Mouse (Mus musculus) liver, adult 2 months (tissue): ENCODE measurements around the gene Mcu. TPM values are rescaled to one million over a fixed set of nuclear protein-coding genes. Genes with fewer than 3 reads are reported as not detected.
A peak's percentile ranks its signal among the peaks of the same experiment; 100 is the strongest.

Experiments
- DNase-seq: peaks from one replicate; pipeline ENCODE4 v3.0.0-alpha.2; 2011; ENCODE audit warnings: low read depth, low spot score; ENCODE audit errors: extremely low read depth
- H3K27ac ChIP-seq: fragments of 200-500 bp; replicated peaks from 2 replicates; pipeline ENCODE4 v1.5.1; 2012; ENCODE audit warnings: low read depth, mild to moderate bottlenecking, control low read depth, inconsistent platforms, low read length; ENCODE audit not compliant: insufficient read depth
- H3K27me3 ChIP-seq: fragments of 200-500 bp; 2 replicates; pipeline ENCODE4 v1.6.1; 2012; ENCODE audit warnings: mild to moderate bottlenecking, moderate library complexity, low read length, inconsistent platforms; ENCODE audit not compliant: control insufficient read depth, insufficient read depth
- H3K36me3 ChIP-seq: fragments of 200-500 bp; 2 replicates; pipeline ENCODE4 v1.6.1; 2012; ENCODE audit warnings: low read length, inconsistent platforms; ENCODE audit not compliant: control insufficient read depth, insufficient read depth
- H3K4me1 ChIP-seq: fragments of 200-500 bp; 2 replicates; pipeline ENCODE4 v1.6.1; 2011; ENCODE audit warnings: low read length; ENCODE audit not compliant: control insufficient read depth, insufficient read depth
- H3K4me3 ChIP-seq: fragments of 200-500 bp; 2 replicates; pipeline ENCODE4 v1.5.1; 2011; ENCODE audit warnings: low read depth, mild to moderate bottlenecking, control low read depth, low read length, moderate library complexity; ENCODE audit not compliant: insufficient read depth
- H3K79me2 ChIP-seq: fragments of 200-500 bp; 2 replicates; pipeline ENCODE4 v1.6.1; 2012; ENCODE audit warnings: inconsistent platforms, mild to moderate bottlenecking, low read length, moderate library complexity; ENCODE audit not compliant: control insufficient read depth, insufficient read depth
- H3K9ac ChIP-seq: fragments of 200-500 bp; 2 replicates; pipeline ENCODE4 v1.6.1; 2012; ENCODE audit warnings: low read depth, mild to moderate bottlenecking, control low read depth, inconsistent platforms, low read length
- CTCF ChIP-seq: fragments of 200-500 bp; IDR thresholded peaks from 2 replicates; pipeline ENCODE4 v1.5.1; 2011; ENCODE audit warnings: low read depth, low read length, control low read depth
- POLR2A ChIP-seq: fragments of 200-500 bp; IDR thresholded peaks from 2 replicates; pipeline ENCODE4 v1.6.1; 2011; ENCODE audit warnings: low read length, control low read depth; ENCODE audit not compliant: insufficient read depth; ENCODE audit errors: extremely low read depth
- WGBS: fragments of 180-500 bp; shearing (Covaris S2); methylation state at CpG from one replicate; pipeline ENCODE4 v1.1.7; 2018; 5-methylcytosine and 5-hydroxymethylcytosine counted together
- polyA plus RNA-seq: library from polyadenylated mRNA; depleted of rRNA; stranded (reverse); fragments of >200 nt; gene quantifications from 2 replicates; pipeline ENCODE4 v1.2.3, GENCODE M21; 2012
- total RNA-seq: library from RNA; depleted of rRNA; stranded (reverse); fragments of >200 nt; gene quantifications from 2 replicates; pipeline ENCODE4 v1.2.3, GENCODE M21; 2014

Gene Mcu
- total and polyA plus RNA-seq, 2 experiments = 11.5 to 12.9 TPM

DNA sequence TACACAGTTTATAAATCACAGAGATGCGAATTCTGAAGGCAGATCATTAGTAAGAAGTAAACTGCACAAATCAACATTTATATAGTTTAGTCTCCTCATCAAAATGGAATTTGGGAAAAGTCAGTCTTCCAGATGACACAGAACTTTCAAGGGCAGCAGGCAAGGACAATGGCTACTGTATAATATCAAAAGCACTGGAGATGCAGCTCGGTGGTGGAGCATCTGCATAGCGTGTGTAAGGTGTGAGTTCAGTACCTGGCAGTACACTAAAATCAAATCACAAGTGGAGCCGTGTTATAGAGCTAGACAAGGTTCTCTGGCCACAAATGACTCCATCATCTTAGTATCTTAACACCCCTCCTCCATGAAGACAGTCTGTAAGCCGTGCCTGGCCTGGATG is 58.3 kb downstream of the Mcu start:
- Histone ChIP-seq H3K27ac (no peak overlapping the region), H3K36me3 (no peaks in the 10 kb centered on the region), H3K79me2 (peaks cover 11% of the 10 kb centered on the region), H3K4me1 (no peaks in the 10 kb centered on the region; the same call in 1 of the 2 replicates), H3K27me3 (no peaks in the 10 kb centered on the region), H3K9ac (no peak overlapping the region), H3K4me3 (no peak overlapping the region)
- WGBS = 93% methylated on average over 5 of the region's 5 CpGs
- DNase-seq = no peak
- TF ChIP-seq POLR2A (no peak), CTCF (no peak)

DNA sequence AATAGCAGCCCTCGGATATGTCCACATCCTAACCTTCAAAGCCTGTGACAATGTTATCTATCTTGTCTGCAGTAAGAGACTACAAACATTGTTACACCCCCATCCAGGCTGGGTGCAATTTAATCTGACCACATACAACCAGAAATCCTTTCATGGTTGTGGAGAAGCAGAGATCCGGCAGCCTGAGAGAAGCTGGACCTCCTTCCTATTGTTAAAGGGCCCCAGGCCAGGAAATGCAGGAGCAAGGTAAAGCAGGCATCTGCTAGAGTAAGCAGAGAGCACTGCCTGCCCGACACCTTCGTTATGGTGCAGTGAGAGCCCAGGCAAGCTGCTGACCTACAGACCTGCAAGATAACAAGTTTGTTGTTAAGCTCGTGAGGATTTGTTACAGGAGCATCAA is 60.0 kb downstream of the Mcu start:
- Histone ChIP-seq H3K36me3 (no peaks in the 10 kb centered on the region), H3K27me3 (no peaks in the 10 kb centered on the region), H3K27ac (no peak overlapping the region), H3K4me3 (no peak overlapping the region), H3K9ac (no peak overlapping the region), H3K79me2 (peaks cover 11% of the 10 kb centered on the region), H3K4me1 (no peaks in the 10 kb centered on the region; the same call in 1 of the 2 replicates)
- TF ChIP-seq POLR2A (no peak), CTCF (no peak)
- DNase-seq = no peak
- WGBS = 51% methylated on average over 5 of the region's 5 CpGs

DNA sequence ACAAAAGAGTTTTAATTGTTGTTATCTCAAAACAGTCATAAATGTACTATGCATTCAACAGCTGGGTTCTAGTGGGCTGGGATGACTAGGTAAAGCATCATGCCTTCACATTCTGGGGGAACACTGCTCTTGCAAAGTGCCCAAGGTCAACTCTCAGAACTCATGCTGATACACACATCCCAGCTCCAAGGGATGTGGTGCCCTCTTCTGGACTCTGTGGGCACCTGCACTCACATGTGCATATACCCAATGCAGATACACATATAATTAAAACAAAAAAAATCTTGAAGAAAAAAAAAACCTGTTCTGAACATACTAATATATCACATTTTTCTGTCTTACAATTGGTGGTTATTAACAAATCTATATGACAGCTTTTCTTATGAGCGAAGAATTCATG is 62.2 kb downstream of the Mcu start:
- Histone ChIP-seq H3K4me3 (no peak overlapping the region), H3K27ac (no peak overlapping the region), H3K4me1 (no peaks in the 10 kb centered on the region; the same call in 1 of the 2 replicates), H3K27me3 (no peaks in the 10 kb centered on the region), H3K36me3 (no peaks in the 10 kb centered on the region), H3K9ac (no peak overlapping the region), H3K79me2 (peaks cover 11% of the 10 kb centered on the region)
- TF ChIP-seq POLR2A (no peak), CTCF (no peak; the same call in 1 of the 2 replicates)
- no peak for DNase-seq
- 98% methylated on average over 1 of the region's 1 CpGs for WGBS

- H3K27ac ChIP-seq = no peak overlapping the region
- peaks cover 14% of the 10 kb centered on the region for H3K79me2 ChIP-seq
- no peaks in the 10 kb centered on the region for H3K27me3 ChIP-seq
- peaks cover 3% of the 10 kb centered on the region; the same call in 1 of the 2 replicates for H3K4me1 ChIP-seq
- no peak overlapping the region for H3K4me3 ChIP-seq
- no peak overlapping the region for H3K9ac ChIP-seq
- TF ChIP-seq CTCF = no peak
- TF ChIP-seq POLR2A = no peak
- no peak for DNase-seq
- H3K36me3 ChIP-seq = no peaks in the 10 kb centered on the region
- WGBS = 75% methylated on average over 1 of the region's 1 CpGs
Measured at GRCm38 (mm10) chr10:59552456-59552855, 64.0 kb downstream of the Mcu start.

DNA sequence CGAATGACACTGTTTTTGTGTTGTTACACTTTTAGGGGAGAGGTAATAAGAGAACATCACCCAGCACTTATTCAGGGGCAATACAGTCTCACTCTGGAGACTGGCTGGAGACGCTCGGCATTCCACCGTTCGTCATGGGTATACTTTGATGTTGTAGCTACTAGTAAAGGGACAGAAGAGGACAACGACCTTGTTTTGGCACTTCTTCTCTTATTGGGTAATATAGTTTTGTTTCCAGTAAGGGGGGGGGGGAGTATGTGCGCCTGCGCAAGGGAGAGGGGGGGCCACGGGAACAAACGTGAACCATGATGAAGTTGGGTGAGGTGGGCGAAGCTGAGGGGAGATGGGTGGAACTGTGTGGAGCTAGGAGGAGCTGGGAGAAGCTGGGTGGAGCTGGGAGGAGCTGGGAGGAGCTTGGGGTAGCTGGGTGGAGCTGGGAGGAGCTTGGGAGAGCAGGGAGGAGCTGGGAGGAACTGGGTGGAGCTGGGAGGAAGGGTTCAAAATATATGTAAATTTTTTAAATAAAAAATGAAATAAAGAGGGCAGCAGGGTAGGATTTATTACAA is 67.6 kb downstream of the Mcu start:
- 29% methylated on average over 11 of the region's 11 CpGs for WGBS

DNA sequence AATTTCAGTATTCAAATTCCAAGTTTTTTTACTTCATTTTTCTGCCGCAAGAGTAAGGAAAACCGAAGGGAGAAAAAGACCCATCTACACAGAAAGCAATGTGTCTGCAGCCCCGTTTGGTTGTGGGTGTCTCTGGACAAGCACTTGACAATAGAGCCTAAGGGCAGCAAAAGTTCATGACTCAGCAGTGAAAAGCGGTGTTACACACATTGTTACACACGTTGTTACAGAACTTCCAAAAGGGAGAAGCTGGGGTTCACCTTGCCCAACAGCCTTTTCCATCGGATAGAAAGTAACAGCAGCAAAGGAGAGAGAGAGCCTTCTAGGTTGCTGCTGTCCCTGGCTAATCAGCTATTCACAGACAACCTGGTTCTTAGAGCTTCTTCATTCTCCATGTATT is 68.3 kb downstream of the Mcu start:
- WGBS = 57% methylated on average over 6 of the region's 6 CpGs

More for the DNA sequence above, 67.6 kb downstream of the Mcu start:
- TF ChIP-seq POLR2A (no peak), CTCF (no peak)
- H3K79me2 ChIP-seq = peaks cover 13% of the 10 kb centered on the region
- H3K36me3 ChIP-seq = no peaks in the 10 kb centered on the region
- DNase-seq = peak; percentile 88
- no peaks in the 10 kb centered on the region for H3K27me3 ChIP-seq
- peaks cover 3% of the 10 kb centered on the region; the same call in 1 of the 2 replicates for H3K4me1 ChIP-seq
- H3K9ac ChIP-seq = peak overlapping the region; percentile 51
- peak overlapping the region; percentile 59 for H3K4me3 ChIP-seq
- H3K27ac ChIP-seq = peak overlapping the region; percentile 46

More for the DNA sequence above, 68.3 kb downstream of the Mcu start:
- Histone ChIP-seq H3K79me2 (peaks cover 10% of the 10 kb centered on the region; the same call in 1 of the 2 replicates), H3K4me1 (peaks cover 3% of the 10 kb centered on the region; the same call in 1 of the 2 replicates), H3K27ac (no peak overlapping the region), H3K27me3 (no peaks in the 10 kb centered on the region), H3K36me3 (no peaks in the 10 kb centered on the region), H3K4me3 (no peak overlapping the region), H3K9ac (no peak overlapping the region)
- no peak for TF ChIP-seq POLR2A
- TF ChIP-seq CTCF = no peak
- peak; percentile 34 for DNase-seq
